Mouse (Mus musculus): ENCODE data around the gene Trim62.

Trim62 gene

GRCm38 (mm10) chr4:128884711-128885095 is 1.3 kb downstream of the Trim62 start:
- DNase-seq (ENCODE audit: low read depth in 2 of 2, low spot score in 2 of 2), result no peak

- DNase-seq (ENCODE audit: low read depth in 2 of 2, low spot score in 2 of 2), result no peak
These were observed 2.2 kb downstream of the Trim62 start for GRCm38 (mm10) chr4:128885540-128885939.

GRCm38 (mm10) chr4:128886571-128886970 is 3.2 kb downstream of the Trim62 start:
- DNase-seq (ENCODE audit: low read depth in 2 of 2, low spot score in 2 of 2), result no peak

GRCm38 (mm10) chr4:128887026-128887425 is 3.6 kb downstream of the Trim62 start:
- no peak for DNase-seq (ENCODE audit: low read depth in 2 of 2, low spot score in 2 of 2)

- no peak for DNase-seq (ENCODE audit: low read depth in 2 of 2, low spot score in 2 of 2)
These were observed 4.3 kb downstream of the Trim62 start for GRCm38 (mm10) chr4:128887641-128888091.

GRCm38 (mm10) chr4:128888436-128888990 is 5.1 kb downstream of the Trim62 start:
- no peak for DNase-seq (ENCODE audit: low read depth in 2 of 2, low spot score in 2 of 2)

- no peak for DNase-seq (ENCODE audit: low read depth in 2 of 2, low spot score in 2 of 2)
These were observed 6.6 kb downstream of the Trim62 start for GRCm38 (mm10) chr4:128889752-128890630.

GRCm38 (mm10) chr4:128891157-128891556 is 7.8 kb downstream of the Trim62 start:
- DNase-seq (ENCODE audit: low read depth in 2 of 2, low spot score in 2 of 2), result no peak

- no peak for DNase-seq (ENCODE audit: low read depth in 2 of 2, low spot score in 2 of 2)
These were observed 8.4 kb downstream of the Trim62 start for GRCm38 (mm10) chr4:128891746-128892145.

- no peak for DNase-seq (ENCODE audit: low read depth in 2 of 2, low spot score in 2 of 2)
These were observed 8.8 kb downstream of the Trim62 start for GRCm38 (mm10) chr4:128892188-128892587.

GRCm38 (mm10) chr4:128894112-128894511 is 10.7 kb downstream of the Trim62 start:
- DNase-seq (ENCODE audit: low read depth in 2 of 2, low spot score in 2 of 2), result no peak

- DNase-seq (ENCODE audit: low read depth in 2 of 2, low spot score in 2 of 2), result no peak
These were observed 12.5 kb downstream of the Trim62 start for GRCm38 (mm10) chr4:128895841-128896240.

GRCm38 (mm10) chr4:128896667-128897066 is 13.3 kb downstream of the Trim62 start:
- DNase-seq (ENCODE audit: low read depth in 2 of 2, low spot score in 2 of 2), result no peak

GRCm38 (mm10) chr4:128897911-128898421 is 14.6 kb downstream of the Trim62 start:
- DNase-seq (ENCODE audit: low read depth in 2 of 2, low spot score in 2 of 2), result no peak

- DNase-seq (ENCODE audit: low read depth in 2 of 2, low spot score in 2 of 2), result no peak
These were observed 16.0 kb downstream of the Trim62 start for GRCm38 (mm10) chr4:128899332-128899731.

GRCm38 (mm10) chr4:128900484-128900883 is 17.1 kb downstream of the Trim62 start:
- DNase-seq (ENCODE audit: low read depth in 2 of 2, low spot score in 2 of 2), result no peak

GRCm38 (mm10) chr4:128902390-128902789 is 19.0 kb downstream of the Trim62 start:
- DNase-seq (ENCODE audit: low read depth in 2 of 2, low spot score in 2 of 2), result no peak

GRCm38 (mm10) chr4:128904035-128904800 is 20.8 kb downstream of the Trim62 start:
- DNase-seq (ENCODE audit: low read depth in 2 of 2, low spot score in 2 of 2), result no peak

GRCm38 (mm10) chr4:128905251-128905650 is 21.9 kb downstream of the Trim62 start:
- no peak for DNase-seq (ENCODE audit: low read depth in 2 of 2, low spot score in 2 of 2)

- no peak for DNase-seq (ENCODE audit: low read depth in 2 of 2, low spot score in 2 of 2)
These were observed 23.4 kb downstream of the Trim62 start for GRCm38 (mm10) chr4:128906757-128907156.

- no peak for DNase-seq (ENCODE audit: low read depth in 2 of 2, low spot score in 2 of 2)
These were observed 24.0 kb downstream of the Trim62 start for GRCm38 (mm10) chr4:128907238-128907968.
